Mouse (Mus musculus) lung, postnatal 0 days (tissue): Measurements from ENCODE around the gene Bora. TPM values are rescaled to one million over a fixed set of nuclear protein-coding genes. Genes with fewer than 3 reads are reported as not detected.

Experiments
- ATAC-seq: fragments of 200-750 bp; cut with Nextera tagmentation; 2 replicates; pipeline ENCODE4 v1.8.0; 2017; ENCODE audit warnings: moderate library complexity
- DNase-seq: peaks from one replicate; pipeline ENCODE4 v3.0.0-alpha.2; 2016; ENCODE audit warnings: low spot score
- H3K27ac ChIP-seq: fragments of 300-500 bp; sonication (generic); 2 replicates; pipeline ENCODE4 v1.5.1; 2014; ENCODE audit warnings: antibody characterized with exemption, mild to moderate bottlenecking, low read length, mixed read lengths
- H3K27me3 ChIP-seq: fragments of 300-500 bp; sonication (generic); replicated peaks from 2 replicates; pipeline ENCODE4 v1.6.1; 2014; ENCODE audit warnings: low read length, mixed read lengths; ENCODE audit not compliant: insufficient read depth
- H3K36me3 ChIP-seq: fragments of 300-500 bp; sonication (generic); 2 replicates; pipeline ENCODE4 v1.6.1; 2014; ENCODE audit warnings: low read length, mixed read lengths; ENCODE audit not compliant: insufficient read depth
- H3K4me1 ChIP-seq: fragments of 300-500 bp; sonication (generic); 2 replicates; pipeline ENCODE4 v1.6.1; 2014; ENCODE audit warnings: antibody characterized with exemption, low read depth, low read length, mixed read lengths; ENCODE audit not compliant: insufficient read depth
- H3K4me2 ChIP-seq: fragments of 300-500 bp; sonication (generic); replicated peaks from 2 replicates; pipeline ENCODE4 v1.6.1; 2014; ENCODE audit warnings: low read depth, mild to moderate bottlenecking, low read length, moderate library complexity, mixed read lengths
- H3K4me3 ChIP-seq: fragments of 300-500 bp; sonication (generic); 2 replicates; pipeline ENCODE4 v1.5.1; 2014; ENCODE audit warnings: low read depth, low read length
- H3K9ac ChIP-seq: fragments of 300-500 bp; sonication (generic); replicated peaks from 2 replicates; pipeline ENCODE4 v1.6.1; 2014; ENCODE audit warnings: low read depth, mild to moderate bottlenecking
- H3K9me3 ChIP-seq: fragments of 300-500 bp; sonication (generic); 2 replicates; pipeline ENCODE4 v1.6.1; 2016; ENCODE audit warnings: low read length, mixed read lengths
- CTCF ChIP-seq: IDR thresholded peaks from 2 replicates; pipeline ENCODE4 v1.5.1; 2016; ENCODE audit warnings: antibody characterized with exemption, mild to moderate bottlenecking
- EP300 ChIP-seq: IDR thresholded peaks from 2 replicates; pipeline ENCODE4 v1.6.1; 2016; ENCODE audit warnings: antibody characterized with exemption, mild to moderate bottlenecking, control low read depth
- WGBS: fragments of 180-500 bp; shearing (Covaris S2); extraction: QIAGEN DNeasy Blood & Tissue Kit; methylation state at CpG from one replicate; pipeline ENCODE4 v1.1.7; 2014; 5-methylcytosine and 5-hydroxymethylcytosine counted together
- polyA plus RNA-seq: library from polyadenylated mRNA; unstranded; fragments of >200 nt; fragmentation: Nextera tagmentation; extraction: Ambion mirVana; gene quantifications from 2 replicates; pipeline ENCODE4 v1.2.1, GENCODE M21; 2015

The Bora gene
- polyA plus RNA-seq, 1 experiment from 2014 or later = 8.3 TPM

GRCm38 (mm10) chr14:99107631-99108187 is 61.7 kb downstream of the Bora start:
- Histone ChIP-seq H3K9me3 (no peaks in the 10 kb centered on the region), H3K36me3 (peaks cover 17% of the 10 kb centered on the region), H3K9ac (no peak overlapping the region), H3K4me1 (no peaks in the 10 kb centered on the region), H3K27ac (no peak overlapping the region), H3K27me3 (no peaks in the 10 kb centered on the region), H3K4me3 (no peak overlapping the region), H3K4me2 (no peak overlapping the region)
- WGBS = 92% methylated on average over 2 of the region's 2 CpGs
- DNase-seq = no peak
- ATAC-seq = no peak
- TF ChIP-seq CTCF (no peak), EP300 (no peak)

DNA sequence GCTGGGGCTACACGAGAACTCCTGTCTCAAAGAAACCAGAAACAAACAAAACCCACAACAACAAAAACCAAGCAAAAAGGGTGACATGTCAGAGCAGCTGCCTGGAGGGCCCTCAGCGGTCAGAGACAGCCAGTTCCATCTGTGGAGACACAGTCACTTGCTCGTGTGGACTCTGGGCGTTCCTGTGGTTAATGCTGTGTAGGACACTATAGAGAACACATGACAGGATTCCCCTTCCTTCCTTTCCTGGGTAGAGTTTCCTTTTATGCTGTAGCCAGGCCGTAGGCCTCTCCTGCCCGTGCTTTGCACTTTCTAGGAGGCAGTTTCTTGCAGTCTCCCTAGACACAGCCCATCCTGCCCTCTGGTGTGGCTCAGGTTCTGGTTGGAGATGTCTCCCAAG is 62.7 kb downstream of the Bora start:
- Histone ChIP-seq H3K4me1 (no peaks in the 10 kb centered on the region), H3K27me3 (no peaks in the 10 kb centered on the region), H3K9ac (no peak overlapping the region), H3K4me2 (no peak overlapping the region), H3K27ac (no peak overlapping the region), H3K4me3 (no peak overlapping the region), H3K9me3 (no peaks in the 10 kb centered on the region), H3K36me3 (peaks cover 17% of the 10 kb centered on the region)
- WGBS = 71% methylated on average over 6 of the region's 6 CpGs
- TF ChIP-seq CTCF (no peak), EP300 (no peak)
- no peak for ATAC-seq
- no peak for DNase-seq

DNA sequence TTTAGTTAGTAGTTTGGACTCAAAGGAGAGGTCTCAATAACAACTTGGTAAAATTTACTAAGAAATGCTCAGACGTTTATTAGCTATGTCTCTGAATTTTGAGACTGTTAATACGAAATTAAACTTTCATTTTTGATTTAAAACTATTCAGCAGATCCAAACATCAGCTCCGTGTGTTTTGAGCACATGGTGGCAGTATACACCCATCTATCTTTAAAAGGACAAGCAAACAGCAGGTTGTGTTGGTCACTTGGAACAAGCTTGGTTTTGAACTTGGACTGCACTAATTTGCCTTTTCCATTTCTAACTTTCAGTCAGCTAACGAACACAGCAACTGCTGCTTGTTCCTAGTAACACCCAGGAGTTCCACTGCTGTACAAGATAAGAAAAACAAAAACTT is 71.6 kb downstream of the Bora start:
- no peak for DNase-seq
- H3K4me1 ChIP-seq = no peaks in the 10 kb centered on the region
- TF ChIP-seq CTCF = no peak
- H3K4me2 ChIP-seq = no peak overlapping the region
- no peak overlapping the region for H3K4me3 ChIP-seq
- H3K27ac ChIP-seq = no peak overlapping the region
- 0 out of 2 replicates have a peak, but pooled peaks cover 3% of the 10 kb centered on the region for H3K36me3 ChIP-seq
- H3K9ac ChIP-seq = no peak overlapping the region
- no peaks in the 10 kb centered on the region for H3K27me3 ChIP-seq
- WGBS = 77% methylated on average over 4 of the region's 4 CpGs
- H3K9me3 ChIP-seq = no peaks in the 10 kb centered on the region
- no peak for ATAC-seq

GRCm38 (mm10) chr14:99121584-99122339 is 75.7 kb downstream of the Bora start:
- WGBS = 90% methylated on average over 11 of the region's 11 CpGs

DNA sequence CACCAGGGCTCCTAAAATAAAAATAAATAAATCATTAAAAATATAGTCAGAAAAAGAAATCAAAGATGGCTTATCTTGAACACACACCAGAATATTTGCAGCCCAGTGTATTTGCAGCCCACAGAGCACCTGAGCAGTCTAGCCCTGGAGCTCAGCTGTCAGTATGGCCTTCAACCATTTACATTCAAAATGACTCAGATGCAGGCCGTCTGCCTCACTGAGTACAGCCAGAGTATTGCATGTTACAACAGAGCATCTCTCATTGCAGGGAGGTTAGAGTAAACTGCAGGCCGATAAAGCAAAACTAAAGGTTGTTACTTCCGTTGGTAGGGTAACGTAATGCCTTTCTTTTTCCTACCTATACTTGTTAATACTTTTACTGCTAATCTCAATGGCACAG is 78.1 kb downstream of the Bora start:
- no peak for ATAC-seq

More at GRCm38 (mm10) chr14:99121584-99122339, 75.7 kb downstream of the Bora start:
- H3K4me2 ChIP-seq = no peak overlapping the region
- no peak overlapping the region for H3K27ac ChIP-seq
- no peak overlapping the region for H3K4me3 ChIP-seq
- no peak for ATAC-seq
- DNase-seq = no peak
- no peaks in the 10 kb centered on the region for H3K27me3 ChIP-seq
- TF ChIP-seq EP300 (no peak), CTCF (no peak)
- no peaks in the 10 kb centered on the region for H3K9me3 ChIP-seq
- no peaks in the 10 kb centered on the region for H3K4me1 ChIP-seq
- no peak overlapping the region for H3K9ac ChIP-seq
- H3K36me3 ChIP-seq = 0 out of 2 replicates have a peak, but pooled peaks cover 6% of the 10 kb centered on the region

More for the DNA sequence above, 78.1 kb downstream of the Bora start:
- 93% methylated on average over 4 of the region's 4 CpGs for WGBS
- H3K36me3 ChIP-seq = 0 out of 2 replicates have a peak, but pooled peaks cover 3% of the 10 kb centered on the region
- H3K9ac ChIP-seq = no peak overlapping the region
- TF ChIP-seq EP300 = no peak
- no peak for TF ChIP-seq CTCF
- H3K27ac ChIP-seq = no peak overlapping the region
- H3K9me3 ChIP-seq = no peaks in the 10 kb centered on the region
- no peaks in the 10 kb centered on the region for H3K4me1 ChIP-seq
- DNase-seq = no peak
- H3K4me3 ChIP-seq = no peak overlapping the region
- no peaks in the 10 kb centered on the region for H3K27me3 ChIP-seq
- no peak overlapping the region for H3K4me2 ChIP-seq

Other genes starting within 250 kb of the Bora start
- 1.2 and 2.0 TPM in 2 replicates for gene Rpl36a-ps1, start 51.9 kb upstream of the Bora start, polyA plus RNA-seq
- gene Mzt1, start 88 bp upstream of the Bora start, polyA plus RNA-seq = 45.0 and 53.0 TPM in 2 replicates
- gene Pibf1, start 53.2 kb downstream of the Bora start, polyA plus RNA-seq = 11.2 and 11.6 TPM in 2 replicates
- 8.2 and 9.3 TPM in 2 replicates for gene Dis3, start 53.5 kb downstream of the Bora start, polyA plus RNA-seq